Mouse (Mus musculus) brain, embryonic 14.5 days (tissue): ENCODE data around the gene Mea1. TPM values are rescaled to one million over a fixed set of nuclear protein-coding genes. Genes with fewer than 3 reads are reported as not detected.

Experiments
- DNase-seq: peaks from one replicate; pipeline ENCODE4 v3.0.0-alpha.2; 2011; ENCODE audit warnings: low read depth
- CTCF ChIP-seq: fragments of 200-500 bp; IDR thresholded peaks from 2 replicates; pipeline ENCODE4 v1.5.1; 2012; ENCODE audit warnings: inconsistent platforms, mild to moderate bottlenecking, moderate library complexity, borderline replicate concordance; ENCODE audit not compliant: insufficient read depth, insufficient read length; ENCODE audit errors: extremely low read depth
- POLR2A ChIP-seq: fragments of 200-500 bp; IDR thresholded peaks from 2 replicates; pipeline ENCODE4 v1.6.1; 2012; ENCODE audit warnings: mild to moderate bottlenecking, inconsistent platforms, borderline replicate concordance; ENCODE audit not compliant: poor library complexity, insufficient read depth, insufficient read length, severe bottlenecking; ENCODE audit errors: extremely low read depth
- polyA plus RNA-seq: library from polyadenylated mRNA; depleted of rRNA; stranded (reverse); fragments of >200 nt; gene quantifications from 2 replicates; pipeline ENCODE4 v1.2.3, GENCODE M21; 2012

Gene Mea1
- polyA plus RNA-seq, 1 experiment, result 144 TPM

DNA sequence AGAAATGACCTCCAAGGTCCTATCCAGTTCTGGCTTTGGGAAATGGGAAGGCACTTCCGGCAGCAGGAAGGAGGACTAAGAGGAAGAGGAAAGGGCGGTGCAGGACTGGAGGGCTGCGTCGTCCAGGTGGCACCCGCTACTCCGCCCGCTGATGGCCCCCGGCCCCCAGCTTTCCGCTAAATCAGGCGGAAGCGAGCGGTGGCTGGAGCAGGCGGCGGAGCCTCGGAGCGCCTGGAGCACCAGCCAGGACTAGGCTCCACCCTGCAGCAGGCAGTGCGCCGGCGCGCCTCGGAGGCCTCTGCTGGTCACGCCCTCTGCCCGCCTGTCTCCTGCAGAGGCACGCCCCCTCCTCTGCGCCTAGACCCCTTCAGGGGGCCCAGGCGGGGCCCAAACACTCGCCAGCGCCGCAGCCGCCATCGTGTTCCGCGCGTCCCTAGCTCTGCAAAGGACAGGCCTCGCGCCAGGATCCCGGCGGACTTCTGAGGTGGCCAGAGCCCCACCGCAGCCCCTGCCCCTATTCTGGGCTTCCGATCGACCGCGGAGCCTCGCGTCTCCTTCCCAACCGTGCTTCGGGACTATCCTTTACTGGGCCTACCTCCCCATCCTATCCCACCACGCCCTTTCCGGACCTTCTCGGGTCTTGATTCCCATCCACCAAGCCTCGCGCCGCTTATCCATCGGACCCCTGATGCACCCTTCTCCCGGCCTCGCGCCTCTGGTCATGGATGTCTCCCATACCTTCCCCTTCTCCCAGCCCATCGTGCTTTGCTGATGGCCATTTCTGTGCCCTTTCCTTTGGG lies 28.2 kb upstream of the Mea1 start, which contains the start of gene Cul7:
Gene Cul7 (plus strand): TSS at position 106 of the 800 bp plus-strand sequence.
- peak; percentile 98 for DNase-seq
- no peak for TF ChIP-seq CTCF
- peak; percentile 82 for TF ChIP-seq POLR2A

DNA sequence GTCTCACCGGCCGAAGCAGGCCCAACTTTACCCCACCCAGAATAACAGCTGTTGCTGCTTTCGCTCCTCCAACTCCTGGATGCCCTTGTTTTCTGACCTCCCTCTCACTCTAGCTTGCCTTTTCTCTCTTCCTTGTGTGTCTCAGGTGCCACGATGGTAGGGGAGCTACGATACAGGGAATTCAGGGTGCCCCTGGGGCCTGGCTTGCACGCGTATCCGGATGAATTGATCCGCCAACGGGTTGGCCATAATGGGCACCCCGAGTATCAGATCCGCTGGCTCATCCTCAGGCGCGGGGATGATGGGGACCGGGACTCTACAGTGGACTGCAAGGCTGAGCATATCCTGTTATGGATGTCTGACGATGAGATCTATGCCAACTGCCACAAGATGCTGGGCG lies 27.3 kb upstream of the Mea1 start:
- TF ChIP-seq CTCF (no peak), POLR2A (no peak)
- DNase-seq, result peak; percentile 14

GRCm38 (mm10) chr17:46651755-46652547 lies 26.6 kb upstream of the Mea1 start:
- DNase-seq, result peak; percentile 40
- TF ChIP-seq CTCF, result no peak
- TF ChIP-seq POLR2A, result no peak

GRCm38 (mm10) chr17:46656054-46656453 lies 22.5 kb upstream of the Mea1 start:
- TF ChIP-seq POLR2A (no peak), CTCF (no peak)
- no peak for DNase-seq

DNA sequence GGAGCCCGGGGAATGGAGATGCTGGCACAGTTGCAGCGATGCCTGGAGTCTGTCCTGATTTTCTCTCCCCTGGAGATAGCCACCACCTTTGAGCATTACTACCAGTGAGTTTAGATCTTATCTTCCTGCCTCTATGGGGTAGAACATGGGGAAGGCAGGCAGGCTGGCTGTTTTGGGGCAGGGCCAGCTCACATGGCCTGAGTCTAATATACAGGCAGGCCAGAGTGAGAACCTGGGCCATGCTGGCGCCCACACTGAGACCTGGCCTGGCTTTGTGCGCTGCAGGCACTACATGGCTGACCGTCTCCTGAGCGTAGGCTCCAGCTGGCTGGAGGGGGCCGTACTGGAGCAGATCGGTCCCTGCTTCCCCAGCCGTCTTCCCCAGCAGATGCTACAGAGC lies 17.2 kb upstream of the Mea1 start:
- TF ChIP-seq CTCF (no peak), POLR2A (no peak)
- no peak for DNase-seq

DNA sequence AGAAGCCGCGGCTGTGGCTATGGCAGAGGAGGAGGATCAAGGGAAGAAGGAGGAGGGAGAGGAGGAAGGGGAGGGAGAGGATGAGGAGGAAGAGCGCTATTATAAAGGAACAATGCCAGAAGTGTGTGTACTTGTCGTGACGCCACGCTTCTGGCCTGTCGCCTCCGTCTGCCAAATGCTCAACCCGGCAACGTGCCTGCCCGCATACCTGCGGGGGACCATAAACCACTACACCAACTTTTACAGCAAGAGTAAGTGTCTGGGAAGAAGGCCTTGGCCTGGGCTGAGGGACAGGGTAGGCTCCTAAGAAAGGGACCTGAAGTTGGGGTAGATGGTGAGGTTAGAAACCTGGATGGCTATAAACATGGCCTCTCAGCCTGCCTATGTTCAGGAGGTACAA lies 16.6 kb upstream of the Mea1 start:
- TF ChIP-seq POLR2A (no peak), CTCF (no peak)
- no peak for DNase-seq

GRCm38 (mm10) chr17:46662730-46663129 lies 15.9 kb upstream of the Mea1 start:
- no peak for TF ChIP-seq CTCF
- DNase-seq, result no peak

- TF ChIP-seq POLR2A (no peak), CTCF (no peak)
- no peak for DNase-seq
Observed at GRCm38 (mm10) chr17:46667712-46668111, 10.9 kb upstream of the Mea1 start.

DNA sequence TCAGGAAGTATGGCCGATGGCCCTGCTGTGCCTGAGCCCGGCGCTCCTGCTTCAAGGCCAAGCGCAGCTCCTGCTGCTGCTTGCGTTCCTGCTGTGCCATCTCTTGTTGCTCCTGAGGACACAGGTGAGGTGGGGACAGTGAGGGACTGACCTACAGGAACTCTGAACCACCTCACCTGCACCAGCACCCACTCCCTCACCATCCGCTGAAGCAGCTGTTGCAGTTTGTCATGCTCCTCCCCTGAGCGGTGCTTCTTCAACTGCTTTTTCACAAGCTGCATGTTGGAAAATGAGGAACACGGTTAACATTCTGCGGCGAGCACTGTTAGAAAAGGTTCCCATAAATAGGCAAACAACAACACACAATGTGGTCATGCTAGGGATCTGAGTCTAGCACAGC lies 8.7 kb upstream of the Mea1 start:
- DNase-seq, result no peak
- no peak for TF ChIP-seq CTCF
- no peak for TF ChIP-seq POLR2A

DNA sequence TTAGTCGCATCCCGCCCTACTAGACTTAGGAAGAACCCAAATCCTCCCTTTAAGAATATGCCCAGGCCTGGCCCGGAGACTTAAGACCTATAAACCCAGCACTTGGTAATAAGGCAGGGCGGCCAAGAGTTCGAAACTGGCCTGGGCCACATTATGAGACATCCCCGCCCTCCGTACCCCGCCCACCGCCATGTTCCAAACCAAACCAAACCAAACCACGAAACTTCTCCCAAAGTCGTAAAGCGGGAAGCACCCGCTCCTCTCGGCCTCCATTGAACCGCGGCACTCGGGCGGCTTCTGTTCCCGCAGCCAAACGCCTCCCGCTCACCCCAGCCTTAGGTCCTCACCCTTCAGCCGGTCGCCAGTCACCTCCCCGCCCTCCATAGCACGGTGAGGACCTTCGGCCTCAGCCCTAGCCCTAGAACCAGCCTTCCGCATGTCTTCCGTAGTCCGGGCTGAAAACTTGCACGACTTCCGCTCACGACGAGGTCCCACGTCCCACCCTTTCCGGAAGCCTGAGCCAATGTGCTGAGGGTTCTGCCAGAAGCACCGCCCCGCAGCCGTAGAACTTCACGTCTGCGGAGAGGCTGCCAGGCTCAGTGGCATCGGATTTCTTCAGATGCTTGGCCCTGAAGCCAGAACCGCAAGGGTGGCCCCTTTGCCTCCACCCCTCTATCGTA lies 4.6 kb upstream of the Mea1 start, which contains the start of gene Rrp36:
Gene Rrp36 (minus strand): TSS at position 503 of the 680 bp plus-strand sequence.
- no peak for TF ChIP-seq CTCF
- TF ChIP-seq POLR2A, result peak; percentile 23; the same call in 1 of the 2 replicates
- DNase-seq, result peak; percentile 97

- TF ChIP-seq CTCF, result no peak
- TF ChIP-seq POLR2A, result no peak
- DNase-seq, result no peak
Observed at GRCm38 (mm10) chr17:46674530-46675283, 3.9 kb upstream of the Mea1 start.

- DNase-seq, result no peak
- TF ChIP-seq CTCF (no peak), POLR2A (no peak)
Observed at GRCm38 (mm10) chr17:46678911-46679310, 318 bp downstream of the Mea1 start.
